Mouse (Mus musculus): ENCODE results near the gene Ppp1r3e.

- TF ChIP-seq POLR2A (IDR thresholded peaks at IDR 0.05; ENCODE audit: borderline replicate concordance, extremely low read depth, low read depth, low read length) (no peak), CTCF (IDR thresholded peaks at IDR 0.05; ENCODE audit: insufficient read depth, low read length) (no peak)
Measured at GRCm38 (mm10) chr14:54924641-54925348, 47.4 kb upstream of the Ppp1r3e start.

Data from lung, adult 2 months (tissue).